Mouse (Mus musculus): ENCODE measurements around the gene Ropn1l.

The Ropn1l gene

GRCm38 (mm10) chr15:31404346-31404745 is 49.2 kb downstream of the Ropn1l start:
- DNase-seq (ENCODE audit: low read depth) = no peak

GRCm38 (mm10) chr15:31402200-31402892 is 51.2 kb downstream of the Ropn1l start:
- DNase-seq (ENCODE audit: low read depth) = no peak

- no peak for DNase-seq (ENCODE audit: low read depth)
These were observed 52.6 kb downstream of the Ropn1l start for GRCm38 (mm10) chr15:31400974-31401373.

DNA sequence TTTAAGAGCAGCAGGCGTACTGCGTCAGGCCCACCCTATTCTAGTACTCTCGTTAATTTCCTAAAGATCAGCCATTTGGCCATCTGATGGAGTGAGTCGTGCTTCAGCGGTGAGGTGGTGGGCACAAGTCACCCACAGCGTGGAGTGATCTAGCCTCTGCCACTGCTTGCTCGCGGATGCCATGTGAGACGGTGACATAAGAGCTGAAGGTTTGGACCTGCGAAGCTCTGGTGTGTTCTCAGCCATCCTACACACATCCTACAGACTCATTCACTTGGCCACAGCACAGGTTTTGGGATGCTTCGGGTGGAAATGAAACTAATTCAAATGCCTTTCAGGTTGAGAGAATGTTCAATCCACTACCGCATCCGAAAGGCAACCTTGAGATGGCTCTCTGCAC is 54.8 kb downstream of the Ropn1l start:
- DNase-seq (ENCODE audit: low read depth) = no peak

GRCm38 (mm10) chr15:31397379-31397778 is 56.2 kb downstream of the Ropn1l start:
- DNase-seq (ENCODE audit: low read depth) = no peak

- DNase-seq (ENCODE audit: low read depth) = no peak
These were observed 56.8 kb downstream of the Ropn1l start for GRCm38 (mm10) chr15:31396755-31397154.

DNA sequence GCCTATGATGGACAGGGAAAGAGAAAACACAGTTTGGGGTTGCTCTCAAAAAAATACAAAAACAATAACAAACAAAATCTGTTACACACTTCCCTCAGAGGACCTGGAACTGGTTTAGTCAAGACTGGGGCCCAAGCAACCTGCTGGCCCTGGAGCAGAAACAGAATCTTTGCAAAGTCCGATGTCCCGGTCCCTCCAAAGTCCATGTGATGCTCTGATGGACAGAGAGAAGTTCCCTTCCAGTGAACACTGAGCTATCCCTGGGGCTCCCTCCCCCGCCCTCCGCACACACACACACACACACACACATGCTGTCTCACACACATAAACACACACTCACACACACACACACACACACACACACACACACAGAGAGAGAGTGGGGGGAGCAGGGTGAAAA is 57.6 kb downstream of the Ropn1l start:
- DNase-seq (ENCODE audit: low read depth) = no peak

DNA sequence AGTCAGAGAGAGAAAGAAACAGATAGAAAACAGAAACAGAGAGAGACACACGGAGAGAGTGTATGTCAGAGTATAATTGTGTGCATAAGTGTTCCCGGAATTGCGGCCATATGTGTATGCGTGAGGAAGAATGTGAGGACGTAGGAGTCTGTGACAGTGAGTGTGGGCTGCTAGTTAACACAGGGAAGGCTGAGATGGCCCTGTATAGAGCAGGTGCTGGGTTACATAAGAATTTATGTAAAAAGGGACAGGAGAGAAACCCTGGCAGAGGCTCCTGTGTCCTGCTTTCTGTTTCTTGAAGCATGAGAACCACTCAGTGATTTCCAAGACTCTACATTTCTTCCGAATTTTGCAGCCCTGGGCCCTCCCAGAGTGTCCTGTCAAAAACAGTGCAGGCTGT is 60.1 kb downstream of the Ropn1l start:
- DNase-seq (ENCODE audit: low read depth) = no peak

DNA sequence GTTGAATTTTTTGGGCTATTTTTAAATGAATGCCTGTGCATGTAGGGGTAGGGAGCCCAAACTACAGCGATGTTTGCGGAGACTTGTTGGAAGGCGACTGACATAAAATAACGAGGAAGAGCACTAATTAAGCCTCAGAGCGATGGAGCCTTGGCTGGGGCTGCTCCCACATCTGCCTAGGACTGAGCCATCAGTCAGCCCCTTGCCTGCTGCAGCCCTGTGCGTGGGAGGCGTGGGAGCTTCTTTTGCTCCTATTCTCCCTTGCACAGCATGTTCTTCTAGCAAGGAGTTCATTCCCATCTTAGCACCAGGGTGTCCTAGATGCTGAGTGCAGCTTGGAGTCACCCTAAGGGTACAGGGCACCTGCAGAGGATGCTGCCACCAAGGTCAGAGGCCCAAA is 60.8 kb downstream of the Ropn1l start:
- no peak for DNase-seq (ENCODE audit: low read depth)

- DNase-seq (ENCODE audit: low read depth) = no peak
These were observed 61.4 kb downstream of the Ropn1l start for GRCm38 (mm10) chr15:31392135-31392534.
